Mouse (Mus musculus): ENCODE data around the gene Cphx1. TPM values are rescaled to one million over a fixed set of nuclear protein-coding genes. Genes with fewer than 3 reads are reported as not detected.
"Not testable (repeated sequence)": the region's sequence is repeated elsewhere in the genome, so short reads cannot be mapped to it uniquely, and the experiment has no call there.

The Cphx1 gene
- polyA plus RNA-seq, 1 experiment, result not detected

- not testable (repeated sequence) for H3K79me2 ChIP-seq (ENCODE audit: control insufficient read depth, insufficient read depth); H3K4me2 ChIP-seq (ENCODE audit: low read depth); H3K27me3 ChIP-seq (ENCODE audit: control insufficient read depth, insufficient read depth, insufficient read length); H3K36me3 ChIP-seq (ENCODE audit: control insufficient read depth, insufficient read depth); H3ac ChIP-seq (ENCODE audit: control insufficient read depth, insufficient read length); H3K4me3 ChIP-seq
These were observed 40.5 kb downstream of the Cphx1 start, which contains the start of gene Duxbl1 for GRCm38 (mm10) chr14:25978371-25979241. Gene Duxbl1 (plus strand): TSS chr14:25978577.

GRCm38 (mm10) chr14:25979242-25979941 lies 41.3 kb downstream of the Cphx1 start:
- H3ac ChIP-seq (ENCODE audit: control insufficient read depth, insufficient read length); H3K4me3 ChIP-seq; H3K36me3 ChIP-seq (ENCODE audit: control insufficient read depth, insufficient read depth); H3K4me2 ChIP-seq (ENCODE audit: low read depth); H3K27me3 ChIP-seq (ENCODE audit: control insufficient read depth, insufficient read depth, insufficient read length); H3K79me2 ChIP-seq (ENCODE audit: control insufficient read depth, insufficient read depth): not testable (repeated sequence)

GRCm38 (mm10) chr14:25981880-25982279 lies 43.8 kb downstream of the Cphx1 start:
- not testable (repeated sequence) for H3K36me3 ChIP-seq (ENCODE audit: control insufficient read depth, insufficient read depth); H3K27me3 ChIP-seq (ENCODE audit: control insufficient read depth, insufficient read depth, insufficient read length); H3ac ChIP-seq (ENCODE audit: control insufficient read depth, insufficient read length); H3K4me2 ChIP-seq (ENCODE audit: low read depth); H3K4me3 ChIP-seq; H3K79me2 ChIP-seq (ENCODE audit: control insufficient read depth, insufficient read depth)

Other genes starting within 250 kb of the Cphx1 start
- 14.1 TPM for gene Ppif, start 244.2 kb upstream of the Cphx1 start, polyA plus RNA-seq (2012; fragmentation: generic; extraction: Trizol)
- gene Zcchc24, start 169.3 kb upstream of the Cphx1 start, polyA plus RNA-seq (2012; fragmentation: generic; extraction: Trizol), result 86.2 TPM
- gene Anxa11, start 96.1 kb upstream of the Cphx1 start, polyA plus RNA-seq (2012; fragmentation: generic; extraction: Trizol), result 140 TPM
- 0.10 TPM for gene Plac9a, start 35.2 kb upstream of the Cphx1 start, polyA plus RNA-seq (2012; fragmentation: generic; extraction: Trizol)
- 1.4 TPM for gene Tmem254a, start 10.6 kb upstream of the Cphx1 start, polyA plus RNA-seq (2012; fragmentation: generic; extraction: Trizol)
- gene Duxbl1, start 40.3 kb downstream of the Cphx1 start, polyA plus RNA-seq (2012; fragmentation: generic; extraction: Trizol), result not detected
- 0.61 TPM for gene Gm9780, start 104.4 kb downstream of the Cphx1 start, polyA plus RNA-seq (2012; fragmentation: generic; extraction: Trizol)
- gene Tmem254c, start 129.1 kb downstream of the Cphx1 start, polyA plus RNA-seq (2012; fragmentation: generic; extraction: Trizol), result 4.2 TPM
- gene Cphx2, start 143.2 kb downstream of the Cphx1 start, polyA plus RNA-seq (2012; fragmentation: generic; extraction: Trizol), result not detected
- gene Cphx3, start 144.0 kb downstream of the Cphx1 start, polyA plus RNA-seq (2012; fragmentation: generic; extraction: Trizol), result 0.23 TPM
- gene Duxbl2, start 180.0 kb downstream of the Cphx1 start, polyA plus RNA-seq (2012; fragmentation: generic; extraction: Trizol), result 0.22 TPM
- 1.6 TPM for gene Plac9b, start 244.2 kb downstream of the Cphx1 start, polyA plus RNA-seq (2012; fragmentation: generic; extraction: Trizol)